Comparison of ENCODE assay signal across 8 mouse cellular contexts in genomic region chr5:88720116-88721002, GRCm38 (mm10). TPM values are rescaled to one million over a fixed set of nuclear protein-coding genes. Genes with fewer than 3 reads are reported as not detected.
A peak's percentile ranks its signal among the peaks of the same experiment; 100 is the strongest.
DNase-seq lines count a peak whose midpoint lies in the region; ATAC-seq and TF ChIP-seq lines count a peak whose summit lies in the region.

Gene Mob1b, plus strand, starts transcription at chr5:88720855.

- H3K9ac ChIP-seq in forebrain, embryonic 15.5 days (replicated peaks) = peak within 1 kb of the TSS; percentile 91

- peak within 1 kb of the TSS; percentile 89 for H3K4me2 ChIP-seq in forebrain, embryonic 15.5 days (replicated peaks)

- peak; percentile 87 for TF ChIP-seq POLR2A in lung, adult 2 months (IDR thresholded peaks at IDR 0.05; ENCODE audit: borderline replicate concordance, extremely low read depth, low read depth, low read length)

- under 1% methylated on average over 52 of the region's 54 CpGs for WGBS in forebrain, embryonic 15.5 days
- under 1% methylated on average over 54 of the region's 54 CpGs for whole genome bisulfite sequencing in lung, adult 2 months

- no peaks in the 10 kb centered on the region for H3K27me3 ChIP-seq in forebrain, embryonic 15.5 days

- DNase-seq in ES-CJ7 (ENCODE audit: low read depth, low spot score) = peak; percentile 93
- DNase-seq in cerebellum, adult 11 months = peak; percentile 98
- peak; percentile 95 for DNase-seq in heart, postnatal 25 days (ENCODE audit: low spot score)
- peak; percentile 92 to 95 for DNase-seq in layer of hippocampus, adult 18-20 months (ENCODE audit: low spot score in 2 of 2)
- DNase-seq in lung, adult 2 months = peak; percentile 98
- peak; percentile 87 for DNase-seq in thymus, adult 18-20 months

- ATAC-seq in forebrain, embryonic 15.5 days (replicated peaks) = peak; percentile 95
- peak; percentile 89 for ATAC-seq in neutrophil, adult 5-6 weeks (ENCODE audit: extremely low read depth, insufficient number of reproducible peaks, low FRiP score, poor library complexity, severe bottlenecking)

- no peaks in the 10 kb centered on the region for H3K9me3 ChIP-seq in forebrain, embryonic 15.5 days

- peaks cover 26% of the 10 kb centered on the region for H3K4me1 ChIP-seq in forebrain, embryonic 15.5 days
- peaks cover 15% of the 10 kb centered on the region for H3K4me1 ChIP-seq in lung, adult 2 months (ENCODE audit: control insufficient read depth, insufficient read depth, low read length)

- no peaks in the 10 kb centered on the region for H3K36me3 ChIP-seq in forebrain, embryonic 15.5 days

- TF ChIP-seq CTCF in lung, adult 2 months (IDR thresholded peaks at IDR 0.05; ENCODE audit: insufficient read depth, low read length) = no peak

- intact Hi-C loops in heart, postnatal 25 days (cut with DNase I) = loop anchor here (2.0 kb wide), 2 partner anchors 42 to 44 kb away; partner anchors contain the start of gene Dck

- H3K4me3 ChIP-seq in forebrain, embryonic 15.5 days = peak within 1 kb of the TSS; percentile 83
- peak within 1 kb of the TSS; percentile 98 for H3K4me3 ChIP-seq in lung, adult 2 months (replicated peaks; ENCODE audit: extremely low read depth, low read depth, low read length)

- peak within 1 kb of the TSS; percentile 95 for H3K27ac ChIP-seq in forebrain, embryonic 15.5 days (replicated peaks)

RNA-seq across cellular contexts. Expression of gene Mob1b, which starts in this region (rescaled TPM):
- 10.5 and 13.4 TPM in 2 replicates for polyA plus RNA-seq in forebrain, embryonic 15.5 days (2015; fragmentation: Nextera tagmentation; extraction: Ambion mirVana)
- 10 to 100 TPM; 28.0 to 28.3 TPM for total RNA-seq in heart, postnatal 25 days (2021)
- total RNA-seq in layer of hippocampus, adult 18-20 months (2021) = 10 to 100 TPM; 25.4 to 26.8 TPM
- 3.2 and 7.1 TPM in 2 replicates for polyA plus RNA-seq in lung, adult 2 months (2012; rRNA removed)
- 16.4 and 16.7 TPM in 2 replicates for total RNA-seq in neutrophil, adult 5-6 weeks (2017)

Comparison
In these comparisons a context has a peak if more than half of its experiments do, and no peak if none do; other contexts are left out.
1. Peak in every context shown above with its lines: DNase-seq, ATAC-seq, H3K4me3 ChIP-seq and H3K27ac ChIP-seq.